Mouse (Mus musculus): ENCODE measurements around the gene Ankmy1.

DNA sequence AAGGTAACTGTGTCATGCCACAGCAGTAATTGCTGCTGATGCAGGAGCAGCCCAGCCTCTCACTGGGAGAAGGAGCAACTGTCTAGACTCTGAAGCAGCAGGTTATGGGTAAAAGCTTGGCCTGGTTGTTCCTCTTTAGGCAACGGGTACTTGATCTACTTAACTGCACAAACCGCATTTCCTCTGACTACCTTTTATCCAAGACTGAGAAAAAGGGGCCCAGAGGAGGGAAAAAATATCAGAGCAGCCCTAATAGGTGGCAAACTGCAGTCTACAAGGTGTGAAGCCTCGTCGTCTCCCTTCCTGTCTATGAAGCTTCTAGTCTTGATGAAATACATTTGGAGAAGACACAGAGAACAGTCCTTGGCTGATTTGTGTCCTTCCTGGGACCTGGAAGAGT is 30.9 kb upstream of the Ankmy1 start:
- no peak for TF ChIP-seq CTCF (IDR thresholded peaks at IDR 0.05; ENCODE audit: low read depth, low read length)
- no peak for TF ChIP-seq POLR2A (IDR thresholded peaks at IDR 0.05; ENCODE audit: borderline replicate concordance, low read depth, low read length)
